In the genomic region with DNA sequence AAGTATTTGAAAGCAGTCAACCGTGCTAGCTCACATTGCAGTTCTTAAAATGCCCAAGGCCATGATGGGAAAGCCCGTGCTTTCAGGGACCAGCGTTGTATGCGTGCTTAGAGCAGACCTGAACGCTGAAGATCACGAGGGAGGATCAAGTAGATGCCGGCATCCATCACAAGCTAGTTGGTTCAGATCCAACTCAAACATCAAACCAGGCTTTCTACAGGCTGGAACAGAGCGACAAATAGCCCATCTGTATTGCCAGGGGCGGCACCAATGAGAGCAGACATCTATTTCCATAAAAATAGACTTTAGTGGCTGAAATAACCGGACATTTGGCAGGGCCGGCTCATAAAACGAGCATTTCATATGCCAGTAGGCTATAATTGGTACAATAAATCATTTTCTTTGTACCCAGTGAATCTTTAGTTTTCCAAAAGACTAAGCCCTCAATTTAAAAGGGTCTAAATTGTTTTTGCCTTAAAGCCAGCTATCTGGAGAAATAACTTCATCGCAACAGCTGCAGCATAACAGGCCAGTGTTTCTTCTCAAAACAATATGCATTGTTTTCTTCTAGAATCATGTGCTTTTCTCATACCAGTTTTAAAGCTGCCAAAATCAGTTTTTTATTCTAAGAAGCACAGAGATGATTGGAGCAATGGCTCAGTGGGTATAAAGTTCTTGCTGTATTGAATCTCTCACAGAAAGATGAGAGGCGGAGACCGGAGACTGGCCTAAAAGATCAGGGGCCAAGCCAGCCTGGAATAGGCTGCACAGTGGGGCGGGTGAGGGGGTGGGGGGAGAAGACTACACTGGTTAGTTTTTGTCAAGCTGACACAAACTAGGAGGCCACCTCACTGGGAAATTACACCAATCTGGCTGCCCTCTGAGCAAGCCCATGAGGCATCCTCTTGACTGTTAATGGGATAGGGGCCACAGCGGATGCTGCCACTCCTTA, we compare ENCODE assay signal across 7 mouse cellular contexts. TPM values are rescaled to one million over a fixed set of nuclear protein-coding genes. Genes with fewer than 3 reads are reported as not detected.
A peak's percentile ranks its signal among the peaks of the same experiment; 100 is the strongest.
DNase-seq lines count a peak whose midpoint lies in the region; ATAC-seq and TF ChIP-seq lines count a peak whose summit lies in the region.

No protein-coding gene starts in this region.

- no peaks in the 10 kb centered on the region for H3K4me1 ChIP-seq in lung, postnatal 0 days (ENCODE audit: insufficient read depth, low read depth, low read length)
- H3K4me1 ChIP-seq in embryonic fibroblast, embryonic 13.5 days (ENCODE audit: control insufficient read depth, insufficient read depth, low read length): no peaks in the 10 kb centered on the region
- peaks cover 5% of the 10 kb centered on the region; the same call in 1 of the 2 replicates for H3K4me1 ChIP-seq in hindbrain, postnatal 0 days (ENCODE audit: insufficient read depth, low read length)
- H3K4me1 ChIP-seq in liver, postnatal 0 days (ENCODE audit: insufficient read depth): no peaks in the 10 kb centered on the region; the same call in 1 of the 2 replicates

- TF ChIP-seq CTCF in lung, postnatal 0 days (IDR thresholded peaks at IDR 0.05): no peak
- TF ChIP-seq CTCF in embryonic fibroblast, embryonic 13.5 days (IDR thresholded peaks at IDR 0.05; ENCODE audit: borderline replicate concordance, insufficient read depth, low read length): no peak
- TF ChIP-seq CTCF in hindbrain, postnatal 0 days (IDR thresholded peaks at IDR 0.05; ENCODE audit: low read depth): no peak
- no peak for TF ChIP-seq CTCF in liver, postnatal 0 days (IDR thresholded peaks at IDR 0.05; ENCODE audit: low read depth)

- H3K36me3 ChIP-seq in lung, postnatal 0 days (ENCODE audit: insufficient read depth, low read length): no peaks in the 10 kb centered on the region
- no peaks in the 10 kb centered on the region for H3K36me3 ChIP-seq in hindbrain, postnatal 0 days (ENCODE audit: insufficient read depth, low read length)
- no peaks in the 10 kb centered on the region for H3K36me3 ChIP-seq in liver, postnatal 0 days (replicated peaks; ENCODE audit: insufficient read depth, low read length)

- no peak for ATAC-seq in lung, postnatal 0 days
- ATAC-seq in hindbrain, postnatal 0 days: peak; percentile 76
- no peak for ATAC-seq in liver, postnatal 0 days
- ATAC-seq in CD4-positive, CD25-positive, alpha-beta regulatory T cell, adult 4 months: no peak

- no peak for TF ChIP-seq EP300 in lung, postnatal 0 days (IDR thresholded peaks at IDR 0.05)
- TF ChIP-seq EP300 in liver, postnatal 0 days (IDR thresholded peaks at IDR 0.05; ENCODE audit: low read depth): no peak

- no peak overlapping the region for H3K27ac ChIP-seq in lung, postnatal 0 days (ENCODE audit: low read length)
- no peak overlapping the region for H3K27ac ChIP-seq in embryonic fibroblast, embryonic 13.5 days (ENCODE audit: insufficient read depth, low read length)
- peak overlapping the region; percentile 9; the same call in 1 of the 2 replicates for H3K27ac ChIP-seq in hindbrain, postnatal 0 days
- H3K27ac ChIP-seq in liver, postnatal 0 days (ENCODE audit: low read depth): no peak overlapping the region

- no peak overlapping the region for H3K9ac ChIP-seq in lung, postnatal 0 days (replicated peaks; ENCODE audit: low read depth)
- H3K9ac ChIP-seq in hindbrain, postnatal 0 days (replicated peaks; ENCODE audit: low read length): peak overlapping the region; percentile 14
- H3K9ac ChIP-seq in liver, postnatal 0 days (replicated peaks): no peak overlapping the region

- DNase-seq in lung, postnatal 0 days (ENCODE audit: low spot score): peak; percentile 36
- DNase-seq in lung, postnatal 36 days: no peak
- peak; percentile 73 for DNase-seq in hindbrain, postnatal 0 days (ENCODE audit: low spot score)
- DNase-seq in liver, postnatal 0 days: no peak
- no peak for DNase-seq in natural killer cell, adult 2 months (ENCODE audit: low spot score in 2 of 2)

- H3K4me3 ChIP-seq in lung, postnatal 0 days (ENCODE audit: low read depth, low read length): peak overlapping the region; percentile 31
- peak overlapping the region; percentile 23 for H3K4me3 ChIP-seq in embryonic fibroblast, embryonic 13.5 days (ENCODE audit: insufficient read depth, low read length)
- peak overlapping the region; percentile 31 for H3K4me3 ChIP-seq in hindbrain, postnatal 0 days (ENCODE audit: low read length)
- H3K4me3 ChIP-seq in liver, postnatal 0 days (ENCODE audit: low read depth, low read length): peak overlapping the region; percentile 11; the same call in 1 of the 2 replicates

- peak overlapping the region; percentile 44 for H3K4me2 ChIP-seq in lung, postnatal 0 days (replicated peaks; ENCODE audit: low read depth, low read length)
- peak overlapping the region; percentile 63 for H3K4me2 ChIP-seq in hindbrain, postnatal 0 days (ENCODE audit: low read depth, low read length)
- peak overlapping the region; percentile 50 for H3K4me2 ChIP-seq in liver, postnatal 0 days (ENCODE audit: low read depth, low read length)

- H3K27me3 ChIP-seq in lung, postnatal 0 days (replicated peaks; ENCODE audit: insufficient read depth, low read length): no peaks in the 10 kb centered on the region
- H3K27me3 ChIP-seq in hindbrain, postnatal 0 days (ENCODE audit: insufficient read depth, low read length): no peaks in the 10 kb centered on the region
- H3K27me3 ChIP-seq in liver, postnatal 0 days (ENCODE audit: insufficient read depth, low read length): no peaks in the 10 kb centered on the region

- no peaks in the 10 kb centered on the region for H3K9me3 ChIP-seq in lung, postnatal 0 days (ENCODE audit: low read length)
- H3K9me3 ChIP-seq in hindbrain, postnatal 0 days (ENCODE audit: low read length): no peaks in the 10 kb centered on the region
- no peaks in the 10 kb centered on the region for H3K9me3 ChIP-seq in liver, postnatal 0 days (ENCODE audit: low read length)

- 54% methylated on average over 17 of the region's 17 CpGs for WGBS in lung, postnatal 0 days
- 26% methylated on average over 17 of the region's 17 CpGs for WGBS in hindbrain, postnatal 0 days
- WGBS in liver, postnatal 0 days (ENCODE audit: insufficient replicate concordance): 67% methylated on average over 17 of the region's 17 CpGs

- no peak for TF ChIP-seq POLR2A in embryonic fibroblast, embryonic 13.5 days (IDR thresholded peaks at IDR 0.05; ENCODE audit: low read depth, low read length)

RNA-seq across cellular contexts. Expression of a gene that starts 14.9 kb away (rescaled TPM):
- polyA plus RNA-seq in lung, postnatal 0 days (2015; fragmentation: Nextera tagmentation; extraction: Ambion mirVana): 7.5 and 7.6 TPM in 2 replicates
- polyA plus RNA-seq in embryonic fibroblast, embryonic 13.5 days (2011; ENCODE audit: insufficient read length, low read depth, missing spikeins): 11.4 and 12.4 TPM in 2 replicates
- total RNA-seq in hindbrain, postnatal 0 days (2014; rRNA removed): 48.4 and 49.9 TPM in 2 replicates
- 15.3 and 17.3 TPM in 2 replicates for polyA plus RNA-seq in hindbrain, postnatal 0 days (2015; fragmentation: Nextera tagmentation; extraction: Ambion mirVana)
- 1.1 and 1.4 TPM in 2 replicates for polyA plus RNA-seq in liver, postnatal 0 days (2015; fragmentation: Nextera tagmentation; extraction: Ambion mirVana)
- 1 to 10 TPM; 1.3 to 1.6 TPM for polyA plus RNA-seq in CD4-positive, CD25-positive, alpha-beta regulatory T cell, adult 4 months (2017; shearing (Covaris generic))

Comparison
In these comparisons a context has a peak if more than half of its experiments do, and no peak if none do; other contexts are left out.
1. DNase-seq: peak in lung, postnatal 0 days (single experiment) and hindbrain, postnatal 0 days (single experiment); none in lung, postnatal 36 days (single experiment), liver, postnatal 0 days (single experiment) and natural killer cell, adult 2 months (0 of 2).
2. Peak in every context shown above with its lines, with median percentiles within 50 percentile points of each other: H3K4me2 ChIP-seq and H3K4me3 ChIP-seq.